Mouse (Mus musculus) 416B (cell line): ENCODE data around the gene Sowahd.

Experiments
- DNase-seq: peaks from one replicate; pipeline ENCODE4 v3.0.0; 2011; ENCODE audit warnings: low read depth

The Sowahd gene

GRCm38 (mm10) chrX:37091457-37091856 is 42.8 kb downstream of the Sowahd start:
- peak; percentile 37 for DNase-seq

- no peak for DNase-seq
These were observed 46.6 kb downstream of the Sowahd start for GRCm38 (mm10) chrX:37095106-37095768.

- peak; percentile 75 for DNase-seq
These were observed 50.0 kb downstream of the Sowahd start for GRCm38 (mm10) chrX:37098681-37099080.
